8 mouse cellular contexts compared by ENCODE assay signal in genomic region chr6:108660878-108661389, GRCm38 (mm10). TPM values are rescaled to one million over a fixed set of nuclear protein-coding genes. Genes with fewer than 3 reads are reported as not detected.
A peak's percentile ranks its signal among the peaks of the same experiment; 100 is the strongest.
DNase-seq lines count a peak whose midpoint lies in the region; ATAC-seq and TF ChIP-seq lines count a peak whose summit lies in the region.

No protein-coding gene starts in this region.

- peak overlapping the region; percentile 90 for H3K27ac ChIP-seq in forebrain, embryonic 12.5 days
- peak overlapping the region; percentile 82 for H3K27ac ChIP-seq in liver, embryonic 12.5 days
- peak overlapping the region; percentile 100 for H3K27ac ChIP-seq in stomach, embryonic 16.5 days (ENCODE audit: low read length)

- TF ChIP-seq CTCF in C2C12 (IDR thresholded peaks at IDR 0.05; ENCODE audit: control insufficient read depth, insufficient read depth, insufficient read length) = no peak

- no peaks in the 10 kb centered on the region for H3K9me3 ChIP-seq in forebrain, embryonic 12.5 days
- no peaks in the 10 kb centered on the region for H3K9me3 ChIP-seq in liver, embryonic 12.5 days (replicated peaks)
- no peaks in the 10 kb centered on the region for H3K9me3 ChIP-seq in stomach, embryonic 16.5 days (replicated peaks; ENCODE audit: control insufficient read depth, low read length)

- WGBS in forebrain, embryonic 12.5 days = under 1% methylated on average over 18 of the region's 18 CpGs
- under 1% methylated on average over 18 of the region's 18 CpGs for WGBS in liver, embryonic 12.5 days (ENCODE audit: insufficient replicate concordance)
- WGBS in stomach, embryonic 16.5 days = under 1% methylated on average over 18 of the region's 18 CpGs

- H3K9ac ChIP-seq in forebrain, embryonic 12.5 days = peak overlapping the region; percentile 75
- peak overlapping the region; percentile 42 for H3K9ac ChIP-seq in liver, embryonic 12.5 days
- H3K9ac ChIP-seq in stomach, embryonic 16.5 days (ENCODE audit: low read length) = peak overlapping the region; percentile 88

- peaks cover 27% of the 10 kb centered on the region for H3K36me3 ChIP-seq in C2C12 (ENCODE audit: control insufficient read depth, insufficient read depth)
- peaks cover 7% of the 10 kb centered on the region; the same call in 1 of the 2 replicates for H3K36me3 ChIP-seq in forebrain, embryonic 12.5 days (replicated peaks)
- H3K36me3 ChIP-seq in liver, embryonic 12.5 days = peaks cover 14% of the 10 kb centered on the region
- no peaks in the 10 kb centered on the region; the same call in 1 of the 2 replicates for H3K36me3 ChIP-seq in stomach, embryonic 16.5 days (ENCODE audit: control insufficient read depth, insufficient read depth, low read length)

- peak overlapping the region; percentile 59 for H3K4me3 ChIP-seq in C2C12 (ENCODE audit: insufficient read depth, poor library complexity, severe bottlenecking)
- peak overlapping the region; percentile 56 for H3K4me3 ChIP-seq in forebrain, embryonic 12.5 days (replicated peaks)
- peak overlapping the region; percentile 55 for H3K4me3 ChIP-seq in liver, embryonic 12.5 days
- H3K4me3 ChIP-seq in stomach, embryonic 16.5 days (replicated peaks; ENCODE audit: low read length) = peak overlapping the region; percentile 78

- H3K4me2 ChIP-seq in forebrain, embryonic 12.5 days = peak overlapping the region; percentile 99
- peak overlapping the region; percentile 73 for H3K4me2 ChIP-seq in liver, embryonic 12.5 days
- H3K4me2 ChIP-seq in stomach, embryonic 16.5 days (ENCODE audit: low read depth, low read length) = peak overlapping the region; percentile 86

- DNase-seq in frontal cortex, postnatal 10 days (ENCODE audit: low spot score in 2 of 2) = no peak
- no peak for DNase-seq in adrenal gland, postnatal 14 days
- no peak for DNase-seq in ovary, adult 18-20 months (ENCODE audit: low spot score)

- no peaks in the 10 kb centered on the region for H3K27me3 ChIP-seq in C2C12 (ENCODE audit: control insufficient read depth, insufficient read depth, insufficient read length)
- peaks cover 27% of the 10 kb centered on the region for H3K27me3 ChIP-seq in forebrain, embryonic 12.5 days
- peaks cover 69% of the 10 kb centered on the region for H3K27me3 ChIP-seq in liver, embryonic 12.5 days (replicated peaks)
- H3K27me3 ChIP-seq in stomach, embryonic 16.5 days (ENCODE audit: control insufficient read depth, insufficient read depth, low read length) = no peaks in the 10 kb centered on the region

- peaks cover 31% of the 10 kb centered on the region for H3K79me3 ChIP-seq in C2C12 (ENCODE audit: low read depth)

- peaks cover 55% of the 10 kb centered on the region for H3K79me2 ChIP-seq in C2C12 (ENCODE audit: control insufficient read depth, insufficient read depth)

- ATAC-seq in frontal cortex, adult (ENCODE audit: low TSS enrichment) = peak; percentile 7
- ATAC-seq in forebrain, embryonic 12.5 days (ENCODE audit: low FRiP score) = no peak
- peak; percentile 24 for ATAC-seq in liver, embryonic 12.5 days
- ATAC-seq in stomach, embryonic 16.5 days (ENCODE audit: insufficient read depth, low FRiP score) = no peak

- H3K4me1 ChIP-seq in forebrain, embryonic 12.5 days = peaks cover 28% of the 10 kb centered on the region
- peaks cover 16% of the 10 kb centered on the region; the same call in 1 of the 2 replicates for H3K4me1 ChIP-seq in liver, embryonic 12.5 days
- H3K4me1 ChIP-seq in stomach, embryonic 16.5 days (ENCODE audit: control insufficient read depth, insufficient read depth, low read length) = peaks cover 28% of the 10 kb centered on the region

- H3ac ChIP-seq in C2C12 (ENCODE audit: control insufficient read depth, insufficient read length, low read depth) = peak overlapping the region; percentile 90

TF ChIP-seq in C2C12, 6 proteins besides CTCF, POLR2A, EP300 and RAD21:
- TF ChIP-seq FOSL1 (IDR thresholded peaks at IDR 0.05; ENCODE audit: insufficient read depth, low read length, poor library complexity, severe bottlenecking) = no peak
- TF ChIP-seq CEBPB (IDR thresholded peaks at IDR 0.05; ENCODE audit: low read depth) = no peak
- no peak for TF ChIP-seq MYOD1 (IDR thresholded peaks at IDR 0.05; ENCODE audit: control insufficient read depth, insufficient read length, low read depth)
- no peak for TF ChIP-seq MAX (IDR thresholded peaks at IDR 0.05)
- no peak for TF ChIP-seq MYOG (IDR thresholded peaks at IDR 0.05; ENCODE audit: control insufficient read depth, extremely low read depth, insufficient read length)
- no peak for TF ChIP-seq USF1 (IDR thresholded peaks at IDR 0.05; ENCODE audit: low read depth)

RNA-seq across cellular contexts. Expression of gene Bhlhe40, which starts 0.5 kb away (rescaled TPM):
- polyA plus RNA-seq in C2C12 (2012; fragmentation: generic; extraction: Trizol) = 15.3 TPM
- polyA plus RNA-seq in forebrain, embryonic 12.5 days (2016; fragmentation: Nextera tagmentation; extraction: Ambion mirVana) = 7.8 and 9.9 TPM in 2 replicates
- polyA plus RNA-seq in liver, embryonic 12.5 days (2016; fragmentation: Nextera tagmentation; extraction: Ambion mirVana) = 4.0 and 6.1 TPM in 2 replicates
- polyA plus RNA-seq in stomach, embryonic 16.5 days (2015; fragmentation: Nextera tagmentation; extraction: Ambion mirVana) = 39.6 and 47.5 TPM in 2 replicates
- total RNA-seq in adrenal gland, postnatal 14 days (2021) = 67.2 and 108 TPM in 2 replicates

Comparison
In these comparisons a context has a peak if more than half of its experiments do, and no peak if none do; other contexts are left out.
1. ATAC-seq: peak in frontal cortex, adult (single experiment) and liver, embryonic 12.5 days (single experiment); none in forebrain, embryonic 12.5 days (single experiment) and stomach, embryonic 16.5 days (single experiment).
2. Peak in every context shown above with its lines, with median percentiles within 50 percentile points of each other: H3K4me3 ChIP-seq, H3K27ac ChIP-seq, H3K4me2 ChIP-seq and H3K9ac ChIP-seq.